Mouse (Mus musculus) gastrocnemius, postnatal 10 days (tissue): ENCODE results near the gene Traf4. TPM values are rescaled to one million over a fixed set of nuclear protein-coding genes. Genes with fewer than 3 reads are reported as not detected.
A peak's percentile ranks its signal among the peaks of the same experiment; 100 is the strongest.

Experiments used
- DNase-seq: peaks from one replicate; pipeline ENCODE4 v3.0.0; 2021; ENCODE audit warnings: mixed read lengths
- total RNA-seq, 2 experiments: library from RNA; stranded (reverse); gene quantifications; 2 replicates each; pipeline ENCODE4 v1.2.3; 2021

Traf4 gene
- total RNA-seq, 2 experiments from 2014 or later = 15.7 to 22.6 TPM

- DNase-seq = peak; percentile 67
Observed at GRCm38 (mm10) chr11:78182961-78183844, 17.8 kb upstream of the Traf4 start, which contains the start of gene Rpl23a. Gene Rpl23a, minus strand, starts transcription at chr11:78183584.

DNA sequence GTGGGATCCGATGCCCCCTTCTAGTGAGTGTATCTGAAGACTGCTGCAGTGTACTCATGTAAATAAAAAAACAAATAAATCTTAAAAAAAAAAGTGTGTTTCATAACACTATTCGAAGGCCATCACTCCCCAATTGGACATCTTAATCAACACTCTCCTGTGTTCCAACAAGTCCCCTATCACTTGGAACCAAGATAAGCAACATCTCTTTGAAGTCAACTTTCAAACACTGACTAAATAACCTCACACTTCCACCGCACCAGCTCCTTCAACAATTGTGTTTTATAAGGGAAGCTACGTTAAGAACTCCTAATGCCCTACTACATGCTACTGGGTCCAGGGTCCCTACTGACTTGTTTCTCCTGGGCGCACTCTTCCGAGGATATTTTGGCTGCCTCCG is 17.1 kb upstream of the Traf4 start:
- no peak for DNase-seq

GRCm38 (mm10) chr11:78181830-78182357 is 16.5 kb upstream of the Traf4 start:
- no peak for DNase-seq

GRCm38 (mm10) chr11:78180081-78180761 is 14.8 kb upstream of the Traf4 start:
- DNase-seq = no peak

DNA sequence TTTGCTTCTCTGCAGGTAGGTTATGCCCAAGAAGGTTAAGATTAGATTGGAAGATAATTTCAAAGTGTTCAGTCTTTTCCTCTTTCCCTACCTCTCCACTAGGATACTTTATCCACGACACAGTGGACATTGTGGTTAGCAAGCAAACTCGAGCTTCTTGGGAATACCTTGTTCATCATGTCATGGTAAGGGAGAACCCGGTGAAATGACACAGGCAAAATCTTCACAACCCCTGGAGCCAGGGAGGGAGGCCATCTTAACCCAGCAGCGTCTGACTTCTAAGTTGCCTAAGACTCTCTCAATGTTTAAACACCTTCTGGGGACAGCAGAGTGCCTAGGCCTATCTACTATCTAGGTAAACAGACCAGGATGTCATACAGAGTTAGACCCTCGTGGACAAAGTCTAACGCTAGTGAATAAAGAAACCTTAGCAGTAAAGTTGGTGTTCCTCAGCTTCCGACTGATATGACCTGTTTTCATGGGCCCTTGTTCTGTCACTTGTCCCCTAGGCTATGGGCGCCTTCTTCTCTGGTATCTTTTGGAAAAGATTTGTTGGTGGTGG is 14.1 kb upstream of the Traf4 start:
- DNase-seq = no peak

DNA sequence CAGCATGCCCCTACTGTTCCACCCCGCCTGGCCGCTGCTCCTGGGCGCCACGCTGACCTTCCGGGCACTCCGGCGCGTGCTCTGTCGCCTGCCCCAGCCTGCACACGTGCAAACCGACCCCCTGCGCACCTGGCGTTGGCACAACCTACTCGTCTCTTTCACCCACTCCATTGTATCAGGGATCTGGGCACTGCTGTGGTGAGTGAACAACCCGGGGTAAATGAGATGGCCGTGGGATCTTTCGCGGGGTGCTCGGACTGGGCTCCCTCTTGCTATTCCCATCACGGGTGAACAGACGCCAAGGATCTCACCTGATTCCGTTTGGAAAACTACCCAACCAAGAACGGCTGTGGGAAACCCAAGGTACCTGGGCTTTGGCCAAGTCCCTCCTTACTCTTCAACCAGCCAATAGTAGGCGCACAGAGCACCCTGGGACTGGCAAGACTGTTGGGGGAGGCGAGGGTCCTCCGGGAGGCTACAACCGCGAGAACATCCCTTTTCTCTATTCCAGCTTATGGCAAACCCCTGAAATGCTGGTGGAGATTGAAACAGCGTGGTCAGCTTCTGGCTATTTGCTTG is 13.6 kb upstream of the Traf4 start:
- DNase-seq = peak; percentile 57

DNA sequence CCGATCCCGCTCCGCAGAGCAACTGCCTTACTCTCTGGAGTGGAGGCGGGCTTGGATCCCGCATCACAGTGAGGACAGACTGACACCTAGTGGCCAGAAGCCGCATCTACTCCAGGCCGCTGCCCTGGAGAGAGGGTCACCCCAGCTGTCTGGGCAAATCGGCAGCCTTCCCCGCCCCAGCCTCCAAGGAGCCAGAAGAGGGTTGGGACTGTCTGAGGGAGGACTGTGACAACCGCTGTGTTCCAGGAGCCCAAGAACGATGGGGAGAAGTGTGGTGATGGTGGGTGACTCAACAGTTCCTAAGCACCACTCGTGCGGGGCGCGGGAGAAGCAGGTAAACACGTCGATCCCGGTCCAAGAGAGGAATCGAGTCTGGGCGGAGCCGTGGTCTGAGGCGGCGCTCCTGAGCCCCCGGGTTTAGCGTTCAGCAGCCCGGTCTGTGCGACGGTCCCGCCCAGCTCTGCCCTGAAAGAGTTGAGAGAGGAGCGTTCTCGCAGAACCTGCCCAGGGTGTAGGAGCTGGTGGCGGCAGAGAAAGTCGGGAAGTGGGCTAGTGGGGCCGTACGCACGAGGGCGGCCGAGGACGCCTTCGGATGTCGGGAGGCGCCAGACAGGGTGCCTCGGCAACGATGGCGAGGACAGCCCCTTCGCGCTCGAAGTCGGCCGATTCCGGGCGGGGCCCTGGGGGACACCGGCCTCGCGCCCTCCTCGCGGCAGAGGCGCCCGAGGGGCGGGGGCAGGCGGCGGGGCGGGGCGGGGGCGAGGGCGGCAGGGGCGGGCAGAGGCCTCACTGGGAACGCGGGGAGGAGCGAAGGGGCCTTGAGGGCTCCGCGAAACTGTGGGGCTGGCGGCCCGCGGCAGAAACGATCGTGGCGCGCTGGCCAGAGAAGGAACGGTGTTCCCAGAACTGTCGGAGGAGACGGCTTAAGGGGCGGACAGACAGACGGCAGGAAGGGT is 12.8 kb upstream of the Traf4 start:
- DNase-seq = peak; percentile 94

DNA sequence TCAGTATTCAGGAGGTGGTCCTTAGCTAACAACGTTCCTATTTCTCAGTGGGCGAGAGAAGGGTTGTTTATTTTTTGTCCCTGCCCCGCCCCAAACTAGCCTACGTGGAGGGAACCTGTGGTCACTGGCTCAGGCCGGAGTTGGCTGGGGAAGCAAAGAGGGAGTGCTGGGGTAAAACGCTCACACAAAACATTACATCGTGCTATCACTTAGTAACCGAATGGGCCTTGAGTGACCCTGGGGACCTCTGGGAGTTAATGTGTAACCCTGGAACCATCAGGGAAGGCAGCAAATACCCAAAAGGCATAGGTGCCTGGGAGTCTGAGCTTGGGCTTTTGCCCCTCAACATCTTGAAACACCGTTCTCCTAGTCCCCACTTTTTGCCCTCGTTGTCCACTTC is 12.0 kb upstream of the Traf4 start:
- no peak for DNase-seq

DNA sequence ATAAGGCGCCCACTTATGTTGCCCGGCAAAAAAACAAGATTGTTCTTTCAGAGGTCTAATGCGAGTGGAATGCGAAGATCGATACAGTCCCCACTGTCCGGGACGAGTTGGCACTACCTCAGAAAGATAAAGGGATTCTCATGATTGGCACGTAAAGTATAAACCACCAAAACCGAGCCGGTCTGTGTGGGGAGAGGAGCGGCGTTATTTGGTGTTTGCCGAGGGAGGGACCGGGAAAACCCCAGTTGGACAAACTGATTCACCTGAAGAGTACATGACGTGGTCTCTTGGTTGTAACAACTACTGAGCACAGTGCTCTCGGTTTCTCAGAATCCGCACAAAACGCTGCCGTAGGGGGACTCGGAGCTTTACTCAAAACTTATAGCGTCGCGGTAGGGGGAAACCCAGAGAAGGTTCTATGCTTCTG is 11.5 kb upstream of the Traf4 start:
- DNase-seq = no peak

DNA sequence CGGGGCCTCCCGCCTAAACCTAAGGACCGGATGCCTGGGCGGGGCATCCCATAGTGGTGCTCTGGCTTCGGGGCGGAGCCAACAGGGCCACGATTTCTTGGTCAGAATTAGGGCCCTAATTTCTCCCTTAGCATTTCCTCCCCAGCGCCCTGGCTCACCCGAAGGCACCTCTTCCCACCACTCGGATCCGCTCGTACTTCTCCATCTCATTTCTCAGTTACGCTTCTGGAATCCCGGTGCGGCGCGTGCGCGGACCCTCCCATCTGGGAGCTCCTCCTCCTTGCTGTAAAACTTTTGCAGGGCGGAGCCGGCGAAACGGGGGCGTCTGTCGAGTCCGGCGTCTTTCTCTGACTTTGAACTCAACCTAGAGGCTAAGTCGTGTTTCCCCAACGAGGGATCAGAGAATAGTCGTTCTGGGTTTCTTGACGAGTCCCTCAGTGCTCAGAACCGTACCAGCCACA is 11.0 kb upstream of the Traf4 start, which contains the start of the genes Nek8 and Tlcd1:
Gene Nek8, minus strand, starts transcription at position 274 of the 461 bp plus-strand sequence.
Gene Tlcd1, plus strand, starts transcription at position 310 of the 461 bp plus-strand sequence.
- peak; percentile 82 for DNase-seq

DNA sequence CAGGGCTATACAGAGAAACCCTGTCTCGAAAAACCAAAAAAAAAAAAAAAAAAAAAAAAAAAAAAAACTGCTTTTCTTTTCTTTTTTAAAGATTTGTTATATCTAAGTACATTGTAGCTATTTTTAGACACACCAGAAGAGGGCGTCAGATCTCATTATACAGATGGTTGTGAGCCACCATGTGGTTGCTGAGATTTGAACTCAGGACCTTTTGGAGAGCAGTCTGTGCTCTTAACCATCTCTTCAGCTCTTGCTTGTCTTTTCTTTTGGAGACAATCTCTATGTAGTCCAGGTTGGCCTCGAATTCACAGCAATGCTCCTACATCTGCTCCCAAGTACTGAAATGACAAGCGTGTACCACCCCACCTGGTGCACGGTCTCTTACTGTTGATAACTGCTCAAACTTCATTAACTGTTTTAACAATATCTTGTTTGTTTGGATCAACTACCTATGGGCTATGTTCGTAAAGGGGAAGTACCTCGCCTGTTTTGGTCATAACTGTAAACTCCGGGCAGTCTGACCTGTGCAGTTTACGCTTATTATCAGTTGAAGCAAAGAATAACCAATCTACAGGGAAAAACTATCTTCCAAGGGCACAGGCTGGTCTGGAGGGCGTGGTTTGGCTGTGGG is 10.5 kb upstream of the Traf4 start:
- no peak for DNase-seq

DNA sequence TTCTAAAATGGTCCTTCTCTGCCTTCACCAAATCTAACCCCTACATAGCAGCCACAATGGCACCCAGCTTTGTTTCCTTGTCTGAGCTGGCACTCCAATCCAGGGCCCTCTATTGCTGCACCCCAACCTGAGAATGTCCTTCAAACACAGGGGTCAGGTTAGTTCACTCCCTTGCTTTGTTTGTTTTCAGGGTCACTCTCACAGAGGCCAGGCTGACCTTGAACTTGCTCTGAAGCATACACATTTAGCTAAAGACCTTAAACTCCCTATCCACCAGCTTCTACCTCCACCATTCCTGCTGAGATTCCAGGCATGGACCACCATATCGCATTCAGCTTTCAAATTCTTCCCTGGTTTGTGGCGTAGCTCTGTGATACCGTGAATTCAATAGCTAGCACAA is 9.1 kb upstream of the Traf4 start:
- DNase-seq = no peak

DNA sequence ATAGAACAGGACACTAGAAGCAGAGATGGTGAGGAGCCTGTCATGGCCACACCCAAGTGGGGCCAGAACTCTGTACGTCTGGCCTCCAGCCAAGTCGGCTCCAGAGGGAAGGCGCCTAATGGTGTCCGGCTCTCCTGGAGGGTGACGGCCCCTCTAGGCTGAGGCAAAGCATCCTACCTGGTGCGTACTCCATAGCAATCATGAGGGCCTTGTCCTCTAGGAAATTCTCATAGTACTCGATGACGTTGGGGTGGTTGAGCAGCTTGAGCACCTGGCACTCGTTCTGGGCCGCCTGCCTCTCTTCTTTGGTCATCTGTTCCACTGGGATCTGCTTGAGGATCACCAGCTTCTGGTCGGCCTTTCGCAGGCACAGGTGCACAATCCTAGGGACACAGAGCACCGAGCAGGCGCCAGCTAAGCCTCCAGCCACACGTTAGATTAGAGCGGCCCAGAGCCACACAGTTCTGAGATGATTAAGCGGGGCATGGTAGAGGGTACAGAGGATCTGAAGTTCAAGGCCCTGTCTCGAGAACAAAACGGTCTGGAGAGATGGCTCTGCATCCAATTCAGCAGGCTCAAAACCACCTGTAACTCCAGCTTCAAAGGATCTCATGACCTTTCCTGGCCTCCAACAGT is 7.5 kb upstream of the Traf4 start:
- DNase-seq = no peak

GRCm38 (mm10) chr11:78172034-78172747 is 6.8 kb upstream of the Traf4 start:
- no peak for DNase-seq

- no peak for DNase-seq
Observed at GRCm38 (mm10) chr11:78171328-78171727, 5.9 kb upstream of the Traf4 start.

- no peak for DNase-seq
Observed at GRCm38 (mm10) chr11:78170306-78170705, 4.9 kb upstream of the Traf4 start.

GRCm38 (mm10) chr11:78168541-78169468 is 3.4 kb upstream of the Traf4 start:
- no peak for DNase-seq
